Mouse (Mus musculus) hindbrain, embryonic 13.5 days (tissue): Measurements from ENCODE around the gene Prrt4. TPM values are rescaled to one million over a fixed set of nuclear protein-coding genes. Genes with fewer than 3 reads are reported as not detected.
"Not testable (repeated sequence)": the region's sequence is repeated elsewhere in the genome, so short reads cannot be mapped to it uniquely, and the experiment has no call there.

Source experiments
- ATAC-seq: fragments of 200-750 bp; cut with Nextera tagmentation; 2 replicates; pipeline ENCODE4 v1.8.0; 2017; ENCODE audit warnings: moderate TSS enrichment; ENCODE audit not compliant: low FRiP score
- H3K27ac ChIP-seq: fragments of 300-500 bp; sonication (generic); 2 replicates; pipeline ENCODE4 v1.5.1; 2015; ENCODE audit warnings: inconsistent platforms, mild to moderate bottlenecking, moderate library complexity
- H3K27me3 ChIP-seq: fragments of 300-500 bp; sonication (generic); 2 replicates; pipeline ENCODE4 v1.6.1; 2015; ENCODE audit warnings: mild to moderate bottlenecking, inconsistent platforms
- H3K36me3 ChIP-seq: fragments of 300-500 bp; sonication (generic); 2 replicates; pipeline ENCODE4 v1.6.1; 2015; ENCODE audit warnings: mild to moderate bottlenecking, inconsistent platforms
- H3K4me1 ChIP-seq: fragments of 300-500 bp; sonication (generic); replicated peaks from 2 replicates; pipeline ENCODE4 v1.6.1; 2015; ENCODE audit warnings: inconsistent platforms
- H3K4me2 ChIP-seq: fragments of 300-500 bp; sonication (generic); 2 replicates; pipeline ENCODE4 v1.6.1; 2015; ENCODE audit warnings: inconsistent platforms, mild to moderate bottlenecking, moderate library complexity
- H3K4me3 ChIP-seq: fragments of 300-500 bp; sonication (generic); 2 replicates; pipeline ENCODE4 v1.5.1; 2015; ENCODE audit warnings: mild to moderate bottlenecking, inconsistent platforms
- H3K9ac ChIP-seq: fragments of 300-500 bp; sonication (generic); 2 replicates; pipeline ENCODE4 v1.6.1; 2015; ENCODE audit warnings: mild to moderate bottlenecking, inconsistent platforms
- H3K9me3 ChIP-seq: fragments of 300-500 bp; sonication (generic); 2 replicates; pipeline ENCODE4 v1.6.1; 2016; ENCODE audit warnings: inconsistent platforms
- WGBS: fragments of 180-500 bp; shearing (Covaris S2); methylation state at CpG from one replicate; pipeline ENCODE4 v1.1.7; 2015; 5-methylcytosine and 5-hydroxymethylcytosine counted together
- polyA plus RNA-seq: library from polyadenylated mRNA; unstranded; fragments of >200 nt; fragmentation: Nextera tagmentation; extraction: Ambion mirVana; gene quantifications from 2 replicates; pipeline ENCODE4 v1.2.1, GENCODE M21; 2015

Gene Prrt4
- polyA plus RNA-seq, 1 experiment from 2014 or later, result 4.8 TPM

DNA sequence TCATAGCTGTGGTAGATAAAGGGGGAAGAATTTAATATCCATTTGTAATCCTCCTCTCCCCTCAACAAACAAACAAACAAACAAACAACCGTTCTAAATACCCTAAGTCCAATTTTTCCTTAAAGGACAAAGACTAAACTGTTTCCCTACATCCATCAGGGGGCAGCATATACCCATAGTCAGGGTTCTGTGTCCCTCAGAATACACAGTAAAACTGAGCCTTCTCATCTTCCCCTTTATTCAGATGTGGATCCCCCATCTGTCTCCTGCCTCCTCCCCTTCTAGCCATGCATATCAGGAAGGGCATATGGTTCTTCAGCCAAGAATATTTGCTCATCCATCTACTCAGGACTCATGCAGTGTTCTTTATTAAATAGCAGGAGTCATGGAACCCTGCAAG, 13.2 kb downstream of the Prrt4 start:
- no peaks in the 10 kb centered on the region for H3K9me3 ChIP-seq
- no peak overlapping the region for H3K4me3 ChIP-seq
- H3K27me3 ChIP-seq, result peaks cover 41% of the 10 kb centered on the region
- H3K4me2 ChIP-seq, result no peak overlapping the region
- no peaks in the 10 kb centered on the region for H3K36me3 ChIP-seq
- H3K9ac ChIP-seq, result no peak overlapping the region
- H3K27ac ChIP-seq, result peak overlapping the region; percentile 40; the same call in 1 of the 2 replicates
- 17% methylated on average over 1 of the region's 1 CpGs for WGBS
- ATAC-seq, result peak; percentile 49; the same call in 1 of the 2 replicates
- peaks cover 37% of the 10 kb centered on the region for H3K4me1 ChIP-seq

- H3K4me2 ChIP-seq, result peak within 1 kb of the TSS; percentile 82
- H3K27ac ChIP-seq, result 0 out of 2 replicates have a peak within 1 kb of the TSS, but pooled peaks have one; percentile 55
- peaks cover 26% of the 10 kb centered on the region for H3K27me3 ChIP-seq
- H3K4me1 ChIP-seq, result peaks cover 21% of the 10 kb centered on the region
- peak within 1 kb of the TSS; percentile 83 for H3K9ac ChIP-seq
- peak within 1 kb of the TSS; percentile 82 for H3K4me3 ChIP-seq
- no peaks in the 10 kb centered on the region for H3K9me3 ChIP-seq
- ATAC-seq, result peak; percentile 74
- WGBS, result 8% methylated on average over 42 of the region's 42 CpGs
- peaks cover 7% of the 10 kb centered on the region for H3K36me3 ChIP-seq
Measured at GRCm38 (mm10) chr6:29164314-29165244, 14.8 kb downstream of the Prrt4 start, which contains the start of gene Rbm28. Rbm28 (minus strand) TSS chr6:29165006.

- H3K9me3 ChIP-seq, H3K4me3 ChIP-seq, H3K9ac ChIP-seq, H3K4me2 ChIP-seq, ATAC-seq, H3K27ac ChIP-seq, H3K27me3 ChIP-seq: not testable (repeated sequence)
- WGBS, result 99% methylated on average over 5 of the region's 5 CpGs
- Histone ChIP-seq H3K4me1 (peaks cover 13% of the 10 kb centered on the region), H3K36me3 (peaks cover 40% of the 10 kb centered on the region)
Measured at GRCm38 (mm10) chr6:29161291-29161690, 18.1 kb downstream of the Prrt4 start.

DNA sequence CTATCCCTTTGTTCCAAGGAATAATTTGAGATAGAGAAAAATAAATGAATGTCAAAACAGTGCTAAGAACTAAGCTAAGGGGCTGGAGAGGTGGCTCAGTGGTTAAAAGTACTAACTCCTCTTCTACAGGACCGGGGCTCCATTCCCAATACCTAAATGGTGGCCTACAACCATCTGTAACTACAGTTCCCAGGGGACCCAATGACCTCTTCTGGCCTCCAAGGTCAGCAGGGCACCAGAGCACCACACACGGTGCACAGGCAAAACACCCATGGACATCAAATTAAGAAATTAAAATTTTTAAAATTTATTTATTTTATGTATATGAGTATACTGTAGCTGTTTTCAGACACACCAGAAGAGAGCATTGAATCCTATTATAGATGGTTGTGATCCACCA, 18.6 kb downstream of the Prrt4 start:
- WGBS, result 91% methylated on average over 2 of the region's 2 CpGs
- H3K9ac ChIP-seq, result no peak overlapping the region
- no peak for ATAC-seq

DNA sequence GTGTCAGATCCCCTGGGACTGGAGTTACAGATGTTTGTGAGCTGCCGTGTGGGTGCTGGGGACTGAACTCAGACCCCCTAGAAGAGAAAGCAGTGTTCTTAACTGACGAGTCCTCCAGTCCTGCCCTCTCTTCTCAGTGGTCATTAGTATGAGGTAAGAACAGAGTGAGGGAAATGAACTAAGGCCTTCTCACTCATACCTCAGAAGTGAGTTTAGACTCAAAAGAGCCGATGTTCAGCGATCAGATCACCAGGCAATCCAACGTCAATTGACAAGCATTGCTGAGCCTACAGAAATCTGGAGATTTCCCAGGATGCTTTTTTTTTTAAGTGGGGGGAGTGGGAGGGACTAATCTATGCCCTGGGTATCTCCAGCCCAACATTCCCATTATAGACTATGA, 23.1 kb downstream of the Prrt4 start:
- ATAC-seq, result no peak
- no peaks in the 10 kb centered on the region for H3K27me3 ChIP-seq
- peaks cover 82% of the 10 kb centered on the region for H3K36me3 ChIP-seq
- no peak overlapping the region for H3K9ac ChIP-seq
- no peak overlapping the region for H3K27ac ChIP-seq
- no peak overlapping the region for H3K4me2 ChIP-seq
- 94% methylated on average over 5 of the region's 5 CpGs for WGBS
- no peak overlapping the region for H3K4me3 ChIP-seq
- H3K9me3 ChIP-seq, result no peaks in the 10 kb centered on the region
- no peaks in the 10 kb centered on the region for H3K4me1 ChIP-seq

More for the DNA sequence above, 18.6 kb downstream of the Prrt4 start:
- peaks cover 45% of the 10 kb centered on the region for H3K36me3 ChIP-seq
- H3K4me2 ChIP-seq, result no peak overlapping the region
- H3K27me3 ChIP-seq, result no peaks in the 10 kb centered on the region
- no peaks in the 10 kb centered on the region for H3K9me3 ChIP-seq
- H3K4me1 ChIP-seq, result peaks cover 12% of the 10 kb centered on the region
- no peak overlapping the region for H3K4me3 ChIP-seq
- no peak overlapping the region for H3K27ac ChIP-seq

DNA sequence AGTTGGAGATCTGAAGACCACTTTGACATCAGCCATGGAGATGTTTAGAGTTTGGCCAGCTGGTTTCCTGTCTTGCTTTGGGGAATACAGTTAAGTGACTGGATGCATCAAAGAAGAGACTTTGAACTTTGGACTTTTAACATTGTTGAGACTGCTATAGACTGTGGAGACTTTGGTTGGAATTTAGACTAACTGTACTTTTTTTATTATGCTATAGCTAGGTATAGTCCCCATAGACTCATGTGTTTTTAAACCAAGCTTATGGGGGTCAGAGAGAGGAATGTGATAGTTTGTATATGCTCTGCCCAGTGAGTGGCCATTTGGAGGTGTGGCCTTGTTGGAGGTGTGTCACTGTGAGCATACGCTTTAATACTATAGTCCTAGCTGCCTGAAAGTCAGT, 29.4 kb downstream of the Prrt4 start:
- no peaks in the 10 kb centered on the region for H3K27me3 ChIP-seq
- WGBS, result 97% methylated on average over 1 of the region's 1 CpGs
- ATAC-seq, result no peak
- no peaks in the 10 kb centered on the region for H3K4me1 ChIP-seq
- no peaks in the 10 kb centered on the region for H3K9me3 ChIP-seq
- no peak overlapping the region for H3K4me3 ChIP-seq
- peaks cover 57% of the 10 kb centered on the region for H3K36me3 ChIP-seq
- H3K4me2 ChIP-seq, result no peak overlapping the region
- H3K27ac ChIP-seq, result no peak overlapping the region
- H3K9ac ChIP-seq, result no peak overlapping the region

- H3K4me2 ChIP-seq, result no peak overlapping the region
- H3K36me3 ChIP-seq, result peaks cover 39% of the 10 kb centered on the region
- no peaks in the 10 kb centered on the region for H3K9me3 ChIP-seq
- H3K27ac ChIP-seq, result no peak overlapping the region
- no peak for ATAC-seq
- H3K4me1 ChIP-seq, result no peaks in the 10 kb centered on the region
- H3K9ac ChIP-seq, result no peak overlapping the region
- no peaks in the 10 kb centered on the region for H3K27me3 ChIP-seq
- 77% methylated on average over 5 of the region's 5 CpGs for WGBS
- no peak overlapping the region for H3K4me3 ChIP-seq
Measured at GRCm38 (mm10) chr6:29147407-29148010, 31.9 kb downstream of the Prrt4 start.

- 82% methylated on average over 7 of the region's 7 CpGs for WGBS
- Histone ChIP-seq H3K4me3 (no peak overlapping the region), H3K9me3 (no peaks in the 10 kb centered on the region), H3K27me3 (no peaks in the 10 kb centered on the region), H3K27ac (no peak overlapping the region), H3K4me1 (no peaks in the 10 kb centered on the region), H3K4me2 (no peak overlapping the region), H3K9ac (no peak overlapping the region), H3K36me3 (peaks cover 37% of the 10 kb centered on the region)
- ATAC-seq, result no peak
Measured at GRCm38 (mm10) chr6:29146641-29147040, 32.7 kb downstream of the Prrt4 start.

DNA sequence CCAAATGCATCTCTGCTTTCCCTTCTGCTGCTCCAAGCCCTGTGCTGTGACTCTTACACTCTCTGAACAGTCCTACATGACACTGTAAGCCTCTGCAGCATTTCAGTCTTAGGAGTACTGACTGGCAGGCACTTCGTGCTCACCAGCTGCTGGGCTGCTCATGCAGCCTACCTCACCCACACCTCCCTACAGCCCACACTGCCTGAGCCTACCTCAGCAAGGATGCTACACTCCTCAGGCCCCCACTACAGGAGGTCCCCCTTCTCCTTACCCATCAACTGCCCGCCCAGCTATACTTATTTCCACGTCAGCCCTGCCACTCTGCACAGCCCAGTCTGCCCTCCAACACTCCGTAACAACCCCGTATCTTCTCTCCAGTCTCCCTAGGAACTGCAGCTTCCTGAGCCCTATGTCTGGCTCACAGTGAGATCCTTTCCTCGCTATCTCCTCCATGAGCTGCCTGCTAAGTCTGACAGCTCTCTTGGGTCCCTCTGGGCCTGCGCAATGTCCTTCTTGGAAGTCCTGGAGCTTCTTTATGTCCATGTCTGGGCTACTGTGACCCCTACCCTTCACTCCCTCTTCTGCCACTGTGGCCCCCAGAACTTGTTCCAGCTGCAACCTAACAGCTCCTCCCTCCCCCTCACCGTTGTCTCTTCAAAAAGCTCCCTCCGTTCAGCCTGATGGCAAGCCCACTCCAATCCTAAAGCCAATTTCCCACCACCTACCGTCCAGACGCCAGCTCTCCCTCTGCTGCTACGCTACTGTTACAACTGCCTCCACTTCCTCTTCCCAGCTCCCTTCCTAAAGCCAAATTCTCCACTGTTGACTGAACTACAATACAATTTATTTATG, 33.7 kb downstream of the Prrt4 start:
- Histone ChIP-seq H3K27me3 (no peaks in the 10 kb centered on the region), H3K9me3 (no peaks in the 10 kb centered on the region), H3K27ac (no peak overlapping the region), H3K36me3 (peaks cover 37% of the 10 kb centered on the region), H3K4me1 (no peaks in the 10 kb centered on the region), H3K9ac (no peak overlapping the region; the same call in 1 of the 2 replicates), H3K4me3 (no peak overlapping the region), H3K4me2 (no peak overlapping the region)
- 76% methylated on average over 12 of the region's 12 CpGs for WGBS
- no peak for ATAC-seq

DNA sequence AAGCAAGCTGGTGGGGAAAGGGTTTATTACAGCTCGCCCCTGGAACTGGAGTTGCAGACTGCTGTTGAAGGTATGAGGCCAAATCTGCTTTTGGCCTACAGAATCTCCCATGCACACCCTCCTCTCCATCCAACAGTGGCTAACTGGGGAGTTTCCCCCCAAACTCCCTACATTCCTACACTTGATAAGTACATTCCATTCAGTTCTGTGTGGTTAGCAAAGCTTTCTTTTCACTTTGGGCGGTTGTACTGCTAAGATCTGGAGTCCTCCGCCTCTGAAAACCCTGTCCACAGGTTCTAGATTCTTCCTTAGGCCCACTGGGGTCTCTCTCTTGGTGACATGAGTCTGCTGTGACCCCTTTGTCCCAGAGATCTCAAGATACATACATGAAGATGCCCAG, 34.4 kb downstream of the Prrt4 start:
- Histone ChIP-seq H3K4me1 (no peaks in the 10 kb centered on the region), H3K9ac (no peak overlapping the region), H3K9me3 (no peaks in the 10 kb centered on the region), H3K27me3 (no peaks in the 10 kb centered on the region), H3K4me3 (no peak overlapping the region), H3K27ac (no peak overlapping the region), H3K4me2 (no peak overlapping the region), H3K36me3 (peaks cover 37% of the 10 kb centered on the region)
- no peak for ATAC-seq
- 92% methylated on average over 3 of the region's 3 CpGs for WGBS

- Histone ChIP-seq H3K27ac (no peak overlapping the region), H3K9ac (no peak overlapping the region), H3K4me2 (no peak overlapping the region), H3K36me3 (peaks cover 29% of the 10 kb centered on the region), H3K9me3 (no peaks in the 10 kb centered on the region), H3K4me3 (no peak overlapping the region), H3K27me3 (no peaks in the 10 kb centered on the region), H3K4me1 (no peaks in the 10 kb centered on the region)
- 36% methylated on average over 5 of the region's 5 CpGs for WGBS
- ATAC-seq, result no peak
Measured at GRCm38 (mm10) chr6:29143608-29144007, 35.8 kb downstream of the Prrt4 start.

- Histone ChIP-seq H3K9me3 (no peaks in the 10 kb centered on the region), H3K4me3 (no peak overlapping the region), H3K9ac (no peak overlapping the region), H3K4me1 (no peaks in the 10 kb centered on the region), H3K4me2 (no peak overlapping the region), H3K36me3 (peaks cover 76% of the 10 kb centered on the region), H3K27me3 (no peaks in the 10 kb centered on the region), H3K27ac (no peak overlapping the region)
- ATAC-seq, result no peak
- WGBS, result 97% methylated on average over 9 of the region's 9 CpGs
Measured at GRCm38 (mm10) chr6:29137441-29137840, 41.9 kb downstream of the Prrt4 start.
